Mouse (Mus musculus) midbrain, postnatal 0 days (tissue): ENCODE measurements at regions not wholly inside any gene's neighbourhood (a gene's known extent, or its start where the extent isn't known, plus 50 kb on each side); places are given as distances from the start of the nearest gene placed in this dataset.

Source experiments
- ATAC-seq: fragments of 200-750 bp; cut with Nextera tagmentation; 2 replicates; pipeline ENCODE4 v1.8.0; 2017; ENCODE audit warnings: moderate number of reproducible peaks, mild to moderate bottlenecking, moderate TSS enrichment, moderate library complexity; ENCODE audit not compliant: low FRiP score
- DNase-seq: peaks from one replicate; pipeline ENCODE4 v3.0.0-alpha.2; 2015; ENCODE audit warnings: low spot score
- H3K27ac ChIP-seq: fragments of 300-500 bp; sonication (generic); 2 replicates; pipeline ENCODE4 v1.5.1; 2014; ENCODE audit warnings: low read depth, mild to moderate bottlenecking, low read length, mixed read lengths
- H3K27me3 ChIP-seq: fragments of 300-500 bp; sonication (generic); 2 replicates; pipeline ENCODE4 v1.6.1; 2014; ENCODE audit warnings: low read length, control low read depth, mixed read lengths; ENCODE audit not compliant: insufficient read depth
- H3K36me3 ChIP-seq: fragments of 300-500 bp; sonication (generic); 2 replicates; pipeline ENCODE4 v1.6.1; 2014; ENCODE audit warnings: low read length, control low read depth, mixed read lengths; ENCODE audit not compliant: insufficient read depth
- H3K4me1 ChIP-seq: fragments of 300-500 bp; sonication (generic); 2 replicates; pipeline ENCODE4 v1.6.1; 2014; ENCODE audit warnings: mild to moderate bottlenecking, control low read depth, antibody characterized with exemption, low read length, mixed read lengths; ENCODE audit not compliant: insufficient read depth
- H3K4me2 ChIP-seq: fragments of 300-500 bp; sonication (generic); 2 replicates; pipeline ENCODE4 v1.6.1; 2014; ENCODE audit warnings: low read depth, mild to moderate bottlenecking, low read length, mixed read lengths; ENCODE audit not compliant: poor library complexity, severe bottlenecking
- H3K4me3 ChIP-seq: fragments of 300-500 bp; sonication (generic); 2 replicates; pipeline ENCODE4 v1.5.1; 2014; ENCODE audit warnings: low read depth, mild to moderate bottlenecking, low read length, moderate library complexity
- H3K9ac ChIP-seq: fragments of 300-500 bp; sonication (generic); replicated peaks from 2 replicates; pipeline ENCODE4 v1.6.1; 2014; ENCODE audit warnings: mild to moderate bottlenecking, low read length, moderate library complexity, mixed read lengths; ENCODE audit not compliant: poor library complexity, severe bottlenecking
- H3K9me3 ChIP-seq: fragments of 300-500 bp; sonication (generic); 2 replicates; pipeline ENCODE4 v1.6.1; 2016; ENCODE audit warnings: low read length, control low read depth
- CTCF ChIP-seq: IDR thresholded peaks from 2 replicates; pipeline ENCODE4 v1.5.1; 2016; ENCODE audit warnings: antibody characterized with exemption, mild to moderate bottlenecking
- WGBS: fragments of 180-500 bp; shearing (Covaris S2); extraction: QIAGEN DNeasy Blood & Tissue Kit; methylation state at CpG from one replicate; pipeline ENCODE4 v1.1.7; 2014; 5-methylcytosine and 5-hydroxymethylcytosine counted together

GRCm38 (mm10) chr19:49264616-49265015 lies 1058.8 kb downstream of the Sorcs3 start:
- no peak overlapping the region for H3K4me3 ChIP-seq
- no peaks in the 10 kb centered on the region for H3K4me1 ChIP-seq
- 72% methylated on average over 1 of the region's 1 CpGs for WGBS
- no peak overlapping the region for H3K27ac ChIP-seq
- no peak overlapping the region for H3K4me2 ChIP-seq
- ATAC-seq (no peak), DNase-seq (peak; percentile 60)
- no peaks in the 10 kb centered on the region for H3K27me3 ChIP-seq
- TF ChIP-seq CTCF: peak; percentile 70
- H3K36me3 ChIP-seq: no peaks in the 10 kb centered on the region
- no peak overlapping the region for H3K9ac ChIP-seq
- H3K9me3 ChIP-seq: no peaks in the 10 kb centered on the region

GRCm38 (mm10) chr19:49267864-49268480 lies 1062.1 kb downstream of the Sorcs3 start:
- Histone ChIP-seq H3K4me3 (no peak overlapping the region), H3K27ac (no peak overlapping the region), H3K27me3 (no peaks in the 10 kb centered on the region), H3K9ac (no peak overlapping the region), H3K4me1 (no peaks in the 10 kb centered on the region), H3K36me3 (no peaks in the 10 kb centered on the region), H3K9me3 (no peaks in the 10 kb centered on the region), H3K4me2 (no peak overlapping the region)
- ATAC-seq (no peak), DNase-seq (no peak)
- 66% methylated on average over 8 of the region's 8 CpGs for WGBS
- TF ChIP-seq CTCF: no peak

DNA sequence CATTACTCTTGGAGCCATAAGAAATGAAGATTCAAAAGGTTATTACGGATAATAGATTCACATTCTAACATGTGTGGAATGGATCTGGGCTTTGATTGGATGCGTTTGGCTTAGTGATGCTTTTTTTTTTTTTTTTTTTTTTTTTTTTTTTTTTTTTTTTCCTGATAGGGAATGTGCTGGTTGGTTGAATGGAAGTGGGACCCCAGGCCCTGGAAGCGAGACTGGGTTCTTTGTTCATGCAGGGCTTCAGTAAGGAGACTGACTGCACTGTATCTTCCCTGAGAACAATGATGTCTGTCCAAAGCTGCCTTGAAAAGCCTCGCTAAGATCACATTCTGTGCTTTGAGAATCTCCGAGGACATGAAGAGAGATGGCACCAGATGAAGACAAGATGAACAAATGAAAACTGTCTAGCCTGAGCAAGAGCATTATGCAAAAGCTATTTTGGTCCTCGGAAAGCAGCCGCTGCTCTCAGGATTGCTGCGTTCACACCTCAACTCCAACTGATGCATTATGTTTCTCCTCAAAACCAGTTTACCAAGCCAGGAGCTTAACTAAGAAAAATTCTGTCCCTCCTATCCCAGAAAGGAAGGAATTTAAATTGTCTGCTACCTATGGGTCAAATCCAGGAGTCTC lies 1076.9 kb downstream of the Sorcs3 start:
- no peaks in the 10 kb centered on the region for H3K27me3 ChIP-seq
- no peak overlapping the region for H3K4me3 ChIP-seq
- H3K4me1 ChIP-seq: no peaks in the 10 kb centered on the region
- WGBS: 55% methylated on average over 8 of the region's 8 CpGs
- no peaks in the 10 kb centered on the region for H3K36me3 ChIP-seq
- no peak overlapping the region for H3K4me2 ChIP-seq
- no peak for DNase-seq
- no peak for ATAC-seq
- no peak for TF ChIP-seq CTCF
- no peak overlapping the region for H3K9ac ChIP-seq
- no peak overlapping the region for H3K27ac ChIP-seq
- no peaks in the 10 kb centered on the region for H3K9me3 ChIP-seq

- Histone ChIP-seq H3K9me3 (no peaks in the 10 kb centered on the region), H3K9ac (no peak overlapping the region), H3K27me3 (no peaks in the 10 kb centered on the region), H3K4me2 (no peak overlapping the region), H3K4me3 (no peak overlapping the region), H3K4me1 (peaks cover 9% of the 10 kb centered on the region; the same call in 1 of the 2 replicates), H3K36me3 (no peaks in the 10 kb centered on the region), H3K27ac (no peak overlapping the region)
- no peak for TF ChIP-seq CTCF
- 78% methylated on average over 2 of the region's 2 CpGs for WGBS
- ATAC-seq (no peak), DNase-seq (no peak)
Measured at GRCm38 (mm10) chr19:49294980-49295379, 1089.2 kb downstream of the Sorcs3 start.

DNA sequence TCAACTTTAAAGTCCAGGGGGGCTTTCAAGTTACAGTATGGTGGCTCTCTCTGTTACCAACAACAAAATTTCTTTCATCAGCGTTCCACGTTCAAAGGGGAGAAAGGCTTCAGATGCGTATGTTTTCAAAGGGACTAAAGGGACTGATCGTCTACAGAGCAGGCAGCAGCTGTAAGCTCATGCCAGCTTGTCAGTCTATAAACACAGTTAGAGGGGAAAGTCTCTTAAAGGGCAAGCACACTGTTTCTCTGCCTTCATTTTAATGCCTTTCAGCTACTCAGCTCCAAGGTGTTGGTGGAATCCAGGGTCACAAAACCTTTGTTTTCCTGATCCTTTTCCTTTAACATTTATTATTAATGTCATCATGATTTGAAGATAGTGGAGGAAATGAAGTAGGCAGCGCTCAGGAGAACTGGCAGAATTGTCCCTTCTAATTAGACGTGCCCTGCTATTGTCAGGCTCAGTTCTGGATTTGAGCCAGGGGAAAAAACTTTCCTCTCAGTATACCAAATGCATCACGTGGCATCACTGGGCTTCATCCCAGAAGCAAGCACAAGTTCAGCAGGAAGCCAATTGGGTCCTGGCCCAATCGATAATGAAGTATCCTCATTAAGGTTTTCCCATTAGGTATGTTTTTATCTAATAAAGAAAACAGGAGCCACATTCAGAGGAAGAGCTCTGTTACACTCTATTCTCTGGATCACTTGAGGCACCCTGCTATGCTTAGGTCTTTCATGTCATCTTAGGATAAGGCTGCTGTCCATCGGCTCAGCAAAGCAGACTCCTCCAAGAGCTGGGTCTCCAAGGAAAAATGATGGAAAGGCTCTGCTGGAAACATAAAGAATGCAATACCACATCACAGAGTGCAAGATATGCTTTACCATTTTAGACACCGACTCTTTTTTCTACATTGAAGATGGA lies 1093.8 kb downstream of the Sorcs3 start:
- no peak for TF ChIP-seq CTCF
- peak overlapping the region; percentile 18; the same call in 1 of the 2 replicates for H3K4me2 ChIP-seq

More for the DNA sequence above, 1093.8 kb downstream of the Sorcs3 start:
- no peak overlapping the region for H3K27ac ChIP-seq
- no peak overlapping the region for H3K9ac ChIP-seq
- H3K36me3 ChIP-seq: no peaks in the 10 kb centered on the region
- 13% methylated on average over 10 of the region's 10 CpGs for WGBS
- ATAC-seq (no peak), DNase-seq (peak; percentile 72)
- no peak overlapping the region for H3K4me3 ChIP-seq
- no peaks in the 10 kb centered on the region for H3K9me3 ChIP-seq
- H3K27me3 ChIP-seq: no peaks in the 10 kb centered on the region
- peaks cover 9% of the 10 kb centered on the region; the same call in 1 of the 2 replicates for H3K4me1 ChIP-seq
